Mouse (Mus musculus) layer of hippocampus, adult 2 months (tissue): Measurements from ENCODE around the gene Fbln1. TPM values are rescaled to one million over a fixed set of nuclear protein-coding genes. Genes with fewer than 3 reads are reported as not detected.
A peak's percentile ranks its signal among the peaks of the same experiment; 100 is the strongest.

Source experiments
- DNase-seq, 2 experiments: peaks; one replicate each; pipeline ENCODE4 v3.0.0; 2022; ENCODE audit warnings: low spot score in 2 of 2
- H3K27ac ChIP-seq: fragments of 200-600 bp; 2 replicates; pipeline ENCODE4 v1.8.1; 2022
- H3K4me3 ChIP-seq: fragments of 200-600 bp; 2 replicates; pipeline ENCODE4 v1.8.1; 2022; ENCODE audit warnings: mild to moderate bottlenecking
- CTCF ChIP-seq: fragments of 200-600 bp; conservative IDR thresholded peaks from 2 replicates; pipeline ENCODE4 v1.8.1; 2022; ENCODE audit warnings: antibody characterized with exemption, mild to moderate bottlenecking, moderate library complexity
- total RNA-seq, 2 experiments: library from RNA; stranded (reverse); gene quantifications; 2 replicates each; pipeline ENCODE4 v1.2.3; 2021

The Fbln1 gene
- total RNA-seq, 2 experiments from 2014 or later: 13.4 to 13.8 TPM

DNA sequence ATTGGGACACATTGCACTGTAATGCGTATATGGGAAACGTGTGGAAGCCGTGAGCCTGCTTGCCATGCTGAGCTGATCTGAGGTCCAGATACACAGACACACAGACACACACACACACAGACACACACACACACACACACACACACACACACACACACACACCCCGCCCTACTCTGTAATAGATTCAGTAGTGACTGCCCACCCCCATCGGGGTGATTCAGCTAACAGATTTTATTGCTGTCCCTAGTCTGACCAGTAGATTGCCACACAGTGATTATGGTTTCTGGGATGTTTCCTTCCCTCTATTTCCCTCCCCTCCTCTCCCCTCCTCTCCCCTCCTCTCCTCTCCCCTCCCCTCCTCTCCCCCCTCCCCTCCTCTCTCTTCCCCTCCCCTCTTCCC lies 42.6 kb downstream of the Fbln1 start:
- no peak for DNase-seq
- no peak overlapping the region for H3K27ac ChIP-seq
- H3K4me3 ChIP-seq: no peak overlapping the region
- TF ChIP-seq CTCF: no peak

DNA sequence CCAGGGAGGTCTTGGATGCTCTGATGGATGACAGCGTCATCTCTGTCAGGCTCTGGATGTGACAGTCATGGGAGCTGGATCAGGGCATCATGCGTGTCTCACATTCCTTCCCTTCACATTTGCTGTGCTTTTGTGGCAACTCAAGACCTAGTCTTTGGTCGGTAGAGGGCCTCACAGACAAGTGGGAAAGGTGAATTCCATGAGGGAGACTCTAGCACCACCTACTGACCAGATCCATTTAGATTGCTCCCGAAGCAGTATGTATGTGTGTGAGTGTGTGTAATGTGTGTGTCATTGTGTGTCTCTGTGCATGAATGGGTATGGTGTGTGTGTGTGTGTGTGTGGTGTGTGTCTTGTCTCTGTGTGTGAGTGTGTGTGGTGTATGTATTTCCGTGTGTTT lies 43.5 kb downstream of the Fbln1 start:
- H3K27ac ChIP-seq: no peak overlapping the region
- peak; percentile 74 to 81 for DNase-seq
- peak; percentile 89 for TF ChIP-seq CTCF
- no peak overlapping the region for H3K4me3 ChIP-seq

DNA sequence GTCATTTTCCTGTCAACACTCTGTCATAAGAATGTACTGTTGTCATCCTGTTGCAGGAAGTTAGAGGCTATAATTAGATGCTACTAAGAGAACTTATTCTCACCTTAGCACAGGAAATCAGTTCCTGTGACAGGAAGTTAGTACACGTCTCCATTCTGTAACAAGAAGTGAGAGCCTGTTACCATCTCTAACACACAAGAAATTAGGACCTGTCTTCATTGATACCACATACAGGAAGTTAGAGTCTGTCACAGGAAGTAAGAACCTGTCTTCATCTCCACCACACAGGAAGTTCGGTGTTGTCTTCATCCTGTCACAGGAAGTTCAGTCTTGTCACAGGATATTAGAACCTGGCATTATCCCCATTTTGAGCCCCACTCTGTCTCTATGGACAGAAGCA lies 44.7 kb downstream of the Fbln1 start:
- H3K4me3 ChIP-seq: no peak overlapping the region
- TF ChIP-seq CTCF: no peak
- DNase-seq: no peak

DNA sequence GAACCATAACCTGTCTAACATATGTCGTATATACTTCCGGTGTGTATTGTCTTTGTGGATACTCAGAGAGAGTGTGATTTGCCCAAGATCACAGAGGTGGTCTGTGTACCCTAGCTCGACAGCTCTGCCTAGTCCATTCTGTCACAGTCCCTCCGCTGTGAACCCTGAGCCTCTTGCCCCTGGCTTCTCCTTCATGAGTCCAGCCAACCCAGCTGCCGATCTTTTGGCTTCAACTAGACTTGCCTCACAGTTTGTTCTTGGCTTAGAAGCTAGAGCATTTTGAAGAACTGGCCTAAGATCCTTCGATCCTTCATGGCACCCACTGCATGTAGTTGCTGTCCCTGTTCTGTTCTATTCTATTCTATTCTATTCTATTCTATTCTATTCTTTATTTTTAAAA lies 46.7 kb downstream of the Fbln1 start:
- Histone ChIP-seq H3K27ac (no peak overlapping the region), H3K4me3 (no peak overlapping the region)
- no peak for TF ChIP-seq CTCF
- no peak for DNase-seq

More for the DNA sequence above, 44.7 kb downstream of the Fbln1 start:
- no peak overlapping the region for H3K27ac ChIP-seq

DNA sequence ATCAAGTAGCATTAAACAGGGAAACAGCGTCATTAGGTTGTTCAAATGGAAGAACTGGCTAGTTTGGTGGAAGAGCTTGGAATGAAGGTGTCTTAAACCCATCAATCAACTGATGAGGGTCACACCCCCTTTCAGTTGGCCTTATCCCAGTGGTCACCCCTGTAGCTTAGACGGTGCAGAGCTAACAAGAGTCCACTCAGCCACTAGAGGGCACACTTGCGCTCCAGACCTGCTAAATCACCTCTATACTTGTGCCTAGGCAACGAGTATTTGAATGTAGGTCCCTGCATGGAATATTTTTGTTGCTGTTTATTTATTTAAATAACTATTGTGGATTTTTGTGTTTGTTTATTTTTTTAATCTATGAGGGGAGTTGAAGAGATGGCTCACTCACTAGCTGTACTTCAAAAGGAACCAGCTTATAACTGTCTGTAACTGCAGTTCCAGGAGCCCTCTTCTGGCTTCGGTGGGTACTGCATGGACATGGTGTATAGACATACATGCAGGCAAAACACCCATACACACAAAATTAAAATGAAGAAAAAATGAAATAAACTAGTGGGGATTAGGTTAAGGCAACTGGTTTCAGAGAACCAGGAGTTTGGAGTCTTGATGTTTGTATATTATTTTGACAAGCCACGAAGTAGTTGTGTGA lies 52.2 kb downstream of the Fbln1 start:
- Histone ChIP-seq H3K4me3 (no peak overlapping the region), H3K27ac (no peak overlapping the region)
- peak in 1 of 2 experiments; percentile 37 for DNase-seq
- peak; percentile 78 for TF ChIP-seq CTCF

DNA sequence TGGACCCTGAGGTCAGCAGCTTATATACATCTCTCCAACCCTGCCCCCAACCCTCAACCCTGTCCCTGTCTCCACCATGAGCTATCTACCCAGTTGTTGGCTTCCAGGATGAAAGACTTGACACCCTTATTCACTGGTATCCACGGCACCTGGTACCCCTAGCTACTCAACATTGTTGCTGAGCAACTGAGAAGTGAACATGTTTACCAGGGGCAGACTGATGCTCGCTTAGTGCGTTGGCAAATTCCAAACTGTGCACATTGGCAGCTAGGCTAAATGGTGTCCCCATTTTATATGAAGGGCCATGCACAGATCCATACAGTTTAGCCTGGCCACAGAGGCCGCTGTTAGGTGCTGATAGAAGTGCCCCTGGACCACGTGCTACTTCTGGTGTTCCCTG lies 57.1 kb downstream of the Fbln1 start:
- DNase-seq: peak in 1 of 2 experiments; percentile 46
- no peak for TF ChIP-seq CTCF

DNA sequence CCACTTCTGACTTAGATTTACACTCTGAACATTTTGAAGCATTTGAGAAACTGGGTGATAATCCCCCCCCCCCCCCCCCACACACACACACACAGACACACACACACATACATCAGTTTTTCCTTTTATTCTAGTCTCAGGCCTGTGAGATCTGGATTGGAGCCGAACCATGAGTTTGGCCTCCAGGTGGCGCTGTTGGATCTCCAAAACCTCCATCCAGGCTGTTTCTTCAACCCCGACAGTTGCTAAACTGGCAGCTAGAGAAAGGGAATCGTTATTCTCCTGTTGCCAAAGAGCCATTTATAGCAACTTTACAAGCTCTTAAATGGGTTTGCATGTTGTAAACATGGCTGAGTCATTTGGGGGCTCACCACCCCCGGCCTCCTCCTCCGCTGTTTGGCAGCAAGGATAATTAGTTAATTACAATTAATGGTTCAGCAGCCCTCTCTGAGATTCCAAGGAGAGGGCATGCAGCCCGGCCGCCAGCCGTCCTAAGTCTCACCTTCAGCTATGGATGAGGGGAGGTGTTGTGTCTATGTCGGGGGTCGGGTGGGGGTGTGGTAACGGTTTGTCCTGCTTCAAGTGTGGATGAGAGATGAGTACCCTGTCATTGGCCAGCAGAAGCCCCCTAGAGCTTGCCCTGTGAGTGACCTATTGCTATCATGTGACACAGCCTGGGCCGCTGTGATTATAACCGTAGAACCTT lies 61.1 kb downstream of the Fbln1 start:
- DNase-seq: peak; percentile 82 to 95
- peak; percentile 80 for TF ChIP-seq CTCF

More for the DNA sequence above, 57.1 kb downstream of the Fbln1 start:
- Histone ChIP-seq H3K27ac (peak overlapping the region; percentile 90), H3K4me3 (peak overlapping the region; percentile 43)

DNA sequence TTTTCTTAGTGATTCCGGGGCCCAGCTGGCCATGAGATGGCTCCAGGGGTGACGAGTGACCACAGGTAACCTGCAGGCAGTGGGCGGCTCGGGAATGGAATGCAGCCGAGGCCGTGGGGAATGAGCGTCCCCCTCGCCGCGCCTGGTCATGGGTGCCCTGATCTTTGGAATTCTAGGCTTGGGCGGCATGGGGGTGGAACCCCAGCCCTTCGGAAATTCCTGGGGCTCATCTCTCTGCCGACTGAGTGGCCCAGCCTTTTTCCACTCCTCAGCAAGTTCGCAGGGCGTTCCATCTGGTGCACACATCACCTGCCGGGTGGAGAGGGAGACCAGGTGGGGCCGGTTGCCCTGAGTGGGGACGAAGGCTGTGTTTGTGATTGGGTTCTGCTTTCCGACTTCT lies 62.1 kb downstream of the Fbln1 start:
- DNase-seq: no peak
- Histone ChIP-seq H3K4me3 (no peak overlapping the region), H3K27ac (no peak overlapping the region)
- TF ChIP-seq CTCF: no peak

More for the DNA sequence above, 61.1 kb downstream of the Fbln1 start:
- Histone ChIP-seq H3K27ac (no peak overlapping the region), H3K4me3 (no peak overlapping the region)

DNA sequence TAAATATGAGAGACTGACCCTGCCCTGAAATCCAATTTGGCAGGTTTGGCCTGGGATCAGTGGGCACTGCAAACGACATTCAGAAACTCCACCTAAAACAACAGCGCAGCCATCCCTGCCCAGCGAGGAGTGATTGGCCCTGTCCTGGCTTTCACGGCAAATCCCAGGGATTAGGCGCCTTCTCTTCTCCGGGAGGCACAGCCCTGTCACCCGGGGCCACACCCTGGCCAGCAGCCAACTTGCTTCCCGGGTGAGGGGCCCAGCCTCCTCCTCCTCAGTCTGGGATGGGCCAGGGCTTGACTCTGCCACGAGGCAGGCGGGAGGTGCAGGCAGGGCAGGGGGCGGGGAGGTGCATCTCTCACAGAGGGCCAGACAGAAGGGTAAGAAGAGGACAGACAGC lies 67.2 kb downstream of the Fbln1 start:
- TF ChIP-seq CTCF: no peak
- no peak for DNase-seq

DNA sequence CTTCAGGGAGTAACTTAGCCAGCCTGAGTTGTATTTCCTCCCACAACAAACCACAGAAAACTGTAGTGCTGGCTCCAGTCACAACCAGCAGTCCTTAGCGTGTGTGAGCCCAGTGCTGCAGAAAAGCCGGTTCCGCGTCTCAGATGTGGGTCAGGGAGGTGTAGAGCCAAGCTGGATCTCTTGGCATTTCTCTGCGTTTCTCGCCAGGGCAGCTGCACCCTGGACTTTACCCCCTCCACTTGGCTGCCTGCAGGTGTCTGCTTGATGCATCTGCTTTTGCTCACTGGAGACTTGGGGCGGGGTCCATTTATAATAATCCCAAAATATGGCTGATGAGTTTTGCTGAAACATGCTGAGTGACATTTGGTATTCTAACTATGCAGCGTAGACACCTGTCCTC lies 71.5 kb downstream of the Fbln1 start:
- no peak for DNase-seq
- no peak for TF ChIP-seq CTCF
- Histone ChIP-seq H3K4me3 (no peak overlapping the region), H3K27ac (no peak overlapping the region)

More for the DNA sequence above, 67.2 kb downstream of the Fbln1 start:
- no peak overlapping the region for H3K4me3 ChIP-seq
- H3K27ac ChIP-seq: no peak overlapping the region

DNA sequence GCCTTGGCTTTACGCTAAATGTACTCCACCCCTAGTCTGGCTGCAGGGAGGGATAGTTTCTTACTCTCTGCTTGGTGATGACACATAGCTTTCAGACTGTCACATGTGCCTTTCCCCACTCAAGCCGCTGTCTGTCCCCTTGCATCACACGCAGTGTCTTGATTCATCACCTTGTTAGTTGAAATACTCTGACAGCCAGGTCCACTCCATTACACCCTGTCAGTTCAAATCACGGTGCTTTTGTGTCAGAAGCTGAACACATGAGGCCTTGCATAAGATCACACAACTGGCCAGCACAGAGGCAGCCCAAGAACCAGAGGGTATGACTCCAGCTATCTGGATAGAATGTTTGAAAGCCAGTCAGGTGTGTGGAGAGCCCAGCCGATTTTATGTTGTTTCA lies 73.2 kb downstream of the Fbln1 start:
- no peak for TF ChIP-seq CTCF
- Histone ChIP-seq H3K4me3 (no peak overlapping the region), H3K27ac (no peak overlapping the region)
- DNase-seq: no peak

DNA sequence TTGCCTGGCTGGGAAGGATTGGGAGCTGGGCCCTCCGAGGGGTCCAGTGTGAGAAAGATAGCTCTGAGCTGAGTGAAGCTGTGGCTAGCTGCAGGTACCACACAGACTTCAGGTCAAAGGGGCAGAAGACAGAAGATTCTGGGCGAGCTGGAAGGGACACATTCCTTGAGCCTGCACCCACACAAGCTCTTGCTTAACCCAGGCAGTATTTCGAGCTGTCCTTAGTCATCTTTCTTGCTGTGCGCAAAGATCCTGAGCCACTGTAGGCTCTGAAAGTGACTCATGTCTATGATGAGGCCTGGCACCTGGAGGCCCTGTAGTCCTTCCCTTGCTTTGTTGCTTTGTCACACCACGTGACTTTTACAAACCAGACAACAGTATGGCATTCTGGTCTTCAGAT lies 76.3 kb downstream of the Fbln1 start:
- Histone ChIP-seq H3K27ac (no peak overlapping the region), H3K4me3 (no peak overlapping the region)
- DNase-seq: no peak
- no peak for TF ChIP-seq CTCF

DNA sequence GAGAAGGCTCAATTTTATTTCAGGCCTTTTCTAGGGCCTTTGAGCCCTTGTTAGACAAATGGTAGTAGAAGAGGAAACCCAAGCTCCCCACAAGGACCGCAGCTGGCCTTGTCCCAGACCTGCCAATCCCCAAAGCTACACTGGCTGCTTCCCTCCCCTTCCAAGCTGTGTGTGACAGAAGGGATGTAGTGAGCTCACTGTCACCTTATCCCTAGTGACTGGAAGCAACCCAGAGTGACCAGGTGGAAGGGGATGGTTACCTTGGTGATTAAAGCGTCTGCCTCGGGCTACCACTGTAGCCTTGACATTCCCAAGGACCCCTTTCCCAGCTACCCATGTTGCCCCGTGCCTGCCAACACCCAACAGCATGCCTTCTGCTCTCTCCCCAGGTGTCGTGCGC lies 78.9 kb downstream of the Fbln1 start:
- no peak for DNase-seq
- no peak for TF ChIP-seq CTCF
- H3K4me3 ChIP-seq: no peak overlapping the region

DNA sequence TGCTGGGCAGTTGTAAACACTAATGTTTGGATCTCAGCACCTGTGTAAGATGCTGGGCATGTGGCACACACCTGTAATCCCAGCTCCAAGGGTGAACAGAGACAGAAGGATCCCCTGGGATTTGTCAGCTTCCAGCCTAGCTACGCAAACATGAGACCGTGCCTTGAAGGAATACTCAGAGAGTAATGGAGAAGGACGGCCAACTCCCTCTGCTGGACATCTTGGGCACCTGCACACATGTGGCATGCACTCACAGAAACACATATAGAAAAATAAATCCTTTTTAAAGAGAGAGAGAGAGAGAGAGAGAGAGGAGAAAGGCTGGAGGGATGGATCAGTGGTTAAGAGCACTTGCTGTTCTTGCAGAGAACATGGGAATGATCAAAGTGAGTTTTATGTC lies 88.9 kb downstream of the Fbln1 start:
- no peak overlapping the region for H3K4me3 ChIP-seq
- DNase-seq: no peak
- H3K27ac ChIP-seq: no peak overlapping the region
- TF ChIP-seq CTCF: peak; percentile 51

More for the DNA sequence above, 78.9 kb downstream of the Fbln1 start:
- no peak overlapping the region for H3K27ac ChIP-seq
